Mouse (Mus musculus): ENCODE results near the gene Nptx1.

DNA sequence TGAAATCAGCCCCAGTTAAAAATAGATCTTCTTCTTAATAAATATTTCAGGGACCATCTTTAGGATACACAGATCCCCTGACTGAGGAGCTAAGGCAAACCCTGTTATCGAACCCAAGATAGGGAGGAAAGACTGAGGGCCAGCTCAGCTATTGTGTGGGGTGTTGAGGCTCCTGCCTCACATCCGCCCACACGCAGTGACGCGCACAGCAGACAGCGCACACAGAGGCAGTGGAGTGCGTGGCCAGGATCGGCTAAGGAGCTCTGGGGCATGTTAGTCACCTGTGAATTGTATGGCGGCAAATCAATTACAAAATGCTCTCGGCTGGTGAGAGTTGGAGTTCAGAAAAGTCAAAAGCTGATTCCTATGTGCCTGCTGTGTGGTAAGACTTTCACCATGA is 18.1 kb upstream of the Nptx1 start:
- no peak for TF ChIP-seq FLI1 (IDR thresholded peaks at IDR 0.05; ENCODE audit: low read length)
- TF ChIP-seq GATA1 (IDR thresholded peaks at IDR 0.05; ENCODE audit: borderline replicate concordance, low read length) = no peak

All from megakaryocyte, embryonic 14.5 days (primary cell).